Mouse (Mus musculus): ENCODE results near the gene Stub1.

Stub1 gene

DNA sequence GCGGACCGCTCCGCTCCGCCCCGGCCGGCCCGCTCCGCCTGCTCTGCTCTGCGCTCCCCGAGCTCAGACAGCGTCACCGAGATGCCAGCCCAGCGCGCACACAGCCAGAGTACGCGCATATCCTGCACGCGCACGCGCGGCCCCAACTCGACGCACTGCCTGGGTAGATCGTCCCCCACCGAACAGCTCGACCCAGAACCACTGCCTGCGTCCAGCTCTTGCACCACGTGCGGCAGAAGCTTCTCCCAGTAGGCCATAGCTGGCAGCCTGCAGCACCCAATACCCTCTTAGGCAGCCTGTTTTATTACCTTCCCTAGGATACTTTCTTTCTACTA lies 3.8 kb upstream of the Stub1 start, which contains the start of gene Rhbdl1:
Gene Rhbdl1, minus strand, starts transcription at position 220 of the 335 bp plus-strand sequence.
- DNase-seq (ENCODE audit: low spot score in 2 of 2), result peak; percentile 72 to 74

DNA sequence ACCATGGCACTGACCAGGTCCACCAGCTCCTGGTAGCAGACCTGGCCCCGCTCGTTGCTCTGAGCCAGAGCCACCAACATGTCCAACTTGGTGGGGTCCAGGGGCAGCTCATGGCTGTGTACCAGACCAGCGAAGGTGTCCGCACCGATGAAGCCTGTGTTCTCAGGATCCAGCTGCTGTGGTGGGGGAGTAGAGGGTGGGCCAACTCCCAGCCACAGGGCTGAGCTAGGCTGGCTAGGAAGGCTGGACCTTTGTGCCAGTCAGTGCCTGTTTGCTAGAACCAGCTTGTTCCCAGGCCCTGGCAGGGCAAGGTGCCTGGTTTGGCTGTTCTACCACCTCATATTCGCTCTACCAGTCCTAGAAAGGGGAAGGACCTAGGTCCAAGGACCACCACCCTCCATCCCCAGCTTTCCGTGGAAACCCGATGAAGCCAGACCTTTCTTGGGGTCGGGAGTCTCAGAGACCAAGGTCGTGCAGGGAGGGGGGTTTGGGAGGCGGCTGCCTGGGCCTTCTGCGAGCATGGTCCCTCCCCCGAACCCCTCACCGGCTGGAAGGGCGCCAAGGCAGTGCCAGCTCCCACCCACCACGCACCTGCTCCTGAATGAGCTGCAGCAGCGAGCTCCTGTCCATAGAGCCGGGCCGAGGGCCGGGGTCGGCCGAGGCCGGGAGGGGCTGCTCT lies 3.3 kb upstream of the Stub1 start:
- DNase-seq (ENCODE audit: low spot score in 2 of 2), result no peak

DNA sequence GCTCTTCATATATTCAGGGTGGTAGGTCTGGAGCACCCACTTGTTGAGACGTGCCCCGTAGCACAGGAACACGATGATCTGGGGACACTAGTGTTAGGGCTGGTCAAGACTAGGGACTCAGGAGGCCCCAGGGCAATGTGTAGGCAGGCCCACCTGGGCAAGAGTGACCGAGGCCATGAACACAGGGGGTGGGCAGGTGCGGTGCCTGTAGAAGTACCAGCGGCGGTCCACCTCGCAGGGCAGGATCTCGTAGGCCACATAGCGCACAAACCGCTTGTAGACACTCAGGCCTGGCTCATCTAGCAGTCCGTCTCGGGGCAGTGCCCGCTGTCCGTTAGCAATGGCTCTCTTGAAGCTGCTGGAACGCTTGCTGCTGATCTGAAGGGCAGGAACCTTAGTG lies 2.6 kb upstream of the Stub1 start:
- DNase-seq (ENCODE audit: low spot score in 2 of 2), result no peak

DNA sequence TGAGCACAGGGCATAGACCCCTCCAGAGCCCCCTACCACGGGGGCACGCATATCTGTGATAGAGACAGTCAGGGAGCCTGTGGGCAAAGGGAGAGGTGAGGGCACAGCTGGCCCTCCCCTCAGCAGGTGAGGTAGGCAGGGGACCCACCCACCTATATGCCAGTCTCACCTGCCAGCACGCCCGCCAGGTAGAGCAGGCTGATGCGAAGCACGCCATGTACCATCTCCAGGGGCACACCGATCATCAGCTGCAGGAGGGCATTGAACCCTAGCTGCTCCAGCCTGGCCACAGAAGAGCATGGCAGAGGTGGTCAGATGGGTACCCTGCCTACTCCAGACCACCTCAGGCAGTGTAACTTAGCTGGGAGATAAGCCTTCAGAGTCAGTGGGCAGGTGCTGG lies 2.1 kb upstream of the Stub1 start:
- DNase-seq (ENCODE audit: low spot score in 2 of 2), result no peak

DNA sequence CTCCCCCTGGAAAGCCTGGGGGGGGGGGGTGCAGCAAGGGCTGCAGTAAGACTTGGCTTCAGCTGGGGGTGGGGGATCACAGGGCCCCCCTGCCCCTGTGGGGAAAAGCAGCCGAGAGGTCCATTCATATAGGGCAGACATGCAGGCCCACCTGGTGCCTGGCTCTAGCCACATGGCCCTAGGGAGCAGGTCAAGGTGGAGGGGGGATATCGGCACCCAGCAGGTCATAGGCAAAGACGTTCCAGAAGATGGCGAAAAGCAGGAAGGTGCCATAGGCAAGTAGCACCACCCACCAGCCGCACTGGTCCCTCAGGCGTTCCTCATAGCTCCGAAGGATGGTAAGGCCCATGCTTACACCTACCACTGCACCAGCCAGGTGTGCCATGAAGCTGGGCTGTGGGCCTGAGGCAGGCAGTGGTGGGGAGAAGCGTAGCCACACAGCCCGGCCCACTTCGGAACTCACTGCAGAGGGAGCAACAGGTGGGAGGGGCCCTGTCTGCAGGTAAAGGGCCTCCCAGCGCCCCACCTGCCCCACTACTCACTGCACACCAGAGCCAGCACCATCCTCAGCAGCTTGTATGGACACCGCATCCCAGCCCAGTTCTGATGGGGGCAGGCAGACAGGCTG lies 1.5 kb upstream of the Stub1 start:
- peak in 1 of 2 experiments; percentile 30 for DNase-seq (ENCODE audit: low spot score in 2 of 2)

DNA sequence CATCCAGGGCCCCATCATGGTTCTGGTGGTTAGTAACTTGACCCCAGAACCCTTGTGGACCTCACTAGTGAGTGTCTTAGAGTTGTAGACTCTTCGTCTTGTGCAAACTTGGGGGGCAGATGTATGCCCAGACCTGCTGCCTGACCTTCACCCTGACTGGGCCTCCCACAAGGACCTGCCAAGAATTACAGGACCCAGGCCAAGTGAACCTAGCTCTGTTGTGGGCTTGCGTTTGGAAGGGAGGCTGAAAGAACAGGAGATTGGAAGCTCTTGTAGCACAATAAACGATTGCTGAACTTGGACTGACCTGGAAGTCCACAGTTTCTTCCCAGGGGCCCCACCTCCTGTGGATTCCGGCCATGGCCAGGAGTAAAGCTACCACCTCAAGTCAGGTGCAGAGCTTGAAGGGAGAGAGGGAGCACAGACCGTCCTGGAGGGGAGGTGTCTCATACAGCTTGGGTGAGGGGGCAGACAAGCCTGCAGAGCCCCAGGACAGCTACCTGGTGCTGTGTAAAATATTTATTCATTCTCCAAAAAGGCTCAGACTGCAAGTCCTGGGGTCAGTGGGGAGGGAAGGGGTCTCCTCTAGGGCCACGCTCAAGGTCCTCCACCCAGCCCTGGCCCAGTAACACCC lies 874 bp upstream of the Stub1 start:
- DNase-seq (ENCODE audit: low spot score in 2 of 2), result peak in 1 of 2 experiments; percentile 35

DNA sequence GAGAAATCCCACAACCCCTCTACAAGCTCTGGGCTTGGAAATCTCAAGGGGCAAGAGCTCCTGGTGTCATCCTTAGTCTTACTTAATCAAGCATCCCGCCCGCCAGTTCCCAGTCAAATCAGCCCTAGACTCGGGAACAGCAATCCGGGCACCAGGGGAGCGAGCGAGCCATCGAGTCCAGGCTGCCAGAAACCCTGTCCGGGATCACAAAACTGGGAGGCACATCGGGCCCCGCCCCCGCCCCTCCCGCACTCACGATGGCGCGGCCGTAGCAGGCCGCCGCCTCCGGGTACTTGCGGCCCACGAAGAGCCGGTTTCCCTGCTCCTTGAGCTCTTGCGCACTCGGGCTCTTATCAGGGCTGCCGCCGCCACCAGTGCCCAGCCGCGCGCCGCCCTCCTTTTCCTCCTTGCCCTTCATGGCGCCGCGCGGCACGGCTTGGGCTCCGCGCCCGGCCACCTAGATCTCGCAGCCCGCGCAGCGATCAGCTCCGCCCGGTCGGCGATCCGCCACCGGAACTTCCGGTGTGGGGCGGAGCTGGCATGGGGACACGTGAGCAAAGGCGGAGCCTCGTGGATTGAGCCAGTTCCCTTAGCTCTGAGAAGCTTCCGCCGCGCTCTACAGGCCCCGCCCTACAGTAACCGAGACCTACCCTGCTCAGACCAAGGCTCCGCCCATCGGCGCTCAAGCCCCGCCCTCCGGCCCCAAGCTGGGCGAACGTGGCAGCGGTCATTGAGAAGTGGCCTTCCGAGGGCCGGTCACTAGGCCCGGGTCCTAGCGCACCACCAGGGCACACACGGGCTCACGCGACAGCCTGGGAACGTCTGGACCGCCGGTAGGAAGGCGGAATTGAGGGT lies 541 bp downstream of the Stub1 start:
- peak; percentile 99 for DNase-seq (ENCODE audit: low spot score in 2 of 2)

DNA sequence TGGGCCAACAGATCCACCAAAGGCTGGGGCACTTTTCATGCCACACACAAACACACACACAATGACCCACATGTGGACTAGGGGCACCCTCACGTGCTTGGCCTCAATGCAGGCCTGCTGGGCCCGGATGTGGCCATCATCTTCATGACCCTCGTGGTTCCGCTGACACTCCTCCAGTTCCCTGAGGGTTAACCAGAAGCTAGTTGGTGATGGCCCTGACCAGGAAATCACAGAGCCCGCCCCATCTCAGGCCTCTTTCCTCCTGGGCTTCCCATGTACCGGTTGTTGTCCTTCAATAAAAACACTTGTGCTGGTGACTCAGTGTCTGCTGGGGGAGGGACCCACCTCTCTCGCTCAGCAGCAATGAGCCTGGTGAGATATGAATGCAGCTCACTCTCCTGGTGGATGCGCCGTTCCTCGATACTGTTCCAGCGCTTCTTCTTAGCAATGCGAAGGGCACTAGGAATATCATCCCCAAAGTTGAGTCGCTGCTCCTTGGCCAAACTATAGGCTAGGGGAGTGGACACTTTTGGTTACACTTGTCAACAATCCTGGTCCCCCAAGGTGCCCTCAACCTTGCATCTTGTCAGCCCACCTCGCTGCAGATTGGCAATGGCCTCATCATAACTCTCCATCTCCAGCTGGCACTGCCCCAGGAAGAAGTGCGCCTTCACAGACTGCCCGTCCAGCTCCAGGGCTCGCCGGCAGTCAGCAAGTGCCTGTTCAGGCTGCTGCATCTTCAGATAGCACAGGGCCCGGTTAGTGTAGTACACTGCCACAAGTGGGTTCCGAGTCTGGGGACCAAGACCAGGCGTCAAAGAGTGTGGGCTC lies 1.5 kb downstream of the Stub1 start:
- DNase-seq (ENCODE audit: low spot score in 2 of 2), result peak in 1 of 2 experiments; percentile 35

DNA sequence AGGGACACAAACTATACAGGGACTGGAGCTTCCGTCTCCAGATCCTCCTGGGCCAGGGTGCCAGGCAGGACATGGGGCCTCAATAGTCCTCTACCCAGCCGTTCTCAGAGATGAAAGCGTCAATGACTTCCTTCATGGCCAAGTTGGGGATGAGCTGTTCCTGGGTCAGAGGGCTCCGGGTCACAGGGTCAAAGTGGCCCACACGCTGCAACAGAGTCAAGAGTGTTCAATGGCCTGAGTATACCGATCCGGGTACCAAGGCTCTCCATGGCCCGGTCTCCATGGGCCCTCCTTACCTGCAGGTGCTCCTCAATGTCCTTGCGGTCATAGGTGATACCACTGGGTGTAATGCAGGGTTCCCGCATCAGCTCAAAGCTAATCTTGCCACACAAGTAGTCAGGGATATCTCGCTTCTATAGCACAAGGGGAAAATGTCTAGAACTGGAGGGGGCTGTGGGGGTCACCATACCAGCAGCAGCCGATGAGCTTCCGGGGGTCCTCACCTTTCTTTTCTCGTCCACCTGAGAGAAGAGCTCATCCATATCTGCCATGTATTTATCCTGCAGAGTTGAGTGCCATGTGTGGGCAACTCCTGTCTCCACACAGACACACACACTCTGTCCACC lies 2.3 kb downstream of the Stub1 start:
- DNase-seq (ENCODE audit: low spot score in 2 of 2), result no peak

DNA sequence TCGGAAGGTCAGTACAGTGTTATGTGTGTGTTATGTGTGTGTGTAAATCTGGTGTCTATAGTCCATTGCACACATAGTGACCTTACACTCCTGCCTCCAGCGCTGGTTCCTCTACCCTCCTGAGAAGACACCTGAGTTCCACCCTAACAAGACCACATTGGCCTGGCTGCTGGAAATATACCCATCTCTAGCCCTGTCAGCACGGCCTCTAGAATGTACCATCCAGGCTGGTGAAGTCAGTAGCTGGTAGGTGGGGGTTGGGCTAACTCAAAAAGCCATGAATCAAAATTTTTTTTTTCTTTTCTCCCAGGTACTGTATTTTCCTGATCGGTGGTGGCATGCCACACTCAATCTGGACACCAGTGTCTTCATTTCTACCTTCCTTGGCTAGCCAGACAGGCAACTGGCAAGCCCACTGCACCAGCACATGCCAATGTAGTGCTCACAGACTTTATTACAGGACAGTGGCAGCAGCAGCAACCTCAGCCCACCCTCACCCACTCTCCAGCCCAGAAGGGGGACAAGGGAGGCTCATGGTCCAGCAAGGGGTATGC lies 2.9 kb downstream of the Stub1 start:
- no peak for DNase-seq (ENCODE audit: low spot score in 2 of 2)

DNA sequence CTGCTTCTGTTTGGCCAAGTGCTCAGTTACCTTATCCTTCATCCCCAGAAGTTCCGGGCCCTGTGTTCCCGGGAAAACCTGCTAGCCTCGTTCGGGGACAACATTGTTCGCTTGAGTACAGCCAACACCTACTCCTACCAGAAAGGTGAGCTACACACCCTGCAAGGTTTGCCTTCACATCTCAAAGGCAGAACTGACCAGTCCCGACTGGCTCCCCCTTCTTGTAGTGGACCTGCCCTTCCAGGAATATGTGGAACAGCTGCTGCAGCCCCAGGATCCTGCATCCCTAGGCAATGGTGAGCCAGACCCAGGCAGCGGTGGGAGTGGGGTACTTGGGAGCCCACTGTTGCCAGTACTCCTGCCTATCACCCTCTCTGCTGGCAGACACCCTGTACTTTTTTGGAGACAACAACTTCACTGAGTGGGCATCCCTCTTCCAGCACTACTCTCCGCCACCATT lies 3.6 kb downstream of the Stub1 start:
- no peak for DNase-seq (ENCODE audit: low spot score in 2 of 2)

DNA sequence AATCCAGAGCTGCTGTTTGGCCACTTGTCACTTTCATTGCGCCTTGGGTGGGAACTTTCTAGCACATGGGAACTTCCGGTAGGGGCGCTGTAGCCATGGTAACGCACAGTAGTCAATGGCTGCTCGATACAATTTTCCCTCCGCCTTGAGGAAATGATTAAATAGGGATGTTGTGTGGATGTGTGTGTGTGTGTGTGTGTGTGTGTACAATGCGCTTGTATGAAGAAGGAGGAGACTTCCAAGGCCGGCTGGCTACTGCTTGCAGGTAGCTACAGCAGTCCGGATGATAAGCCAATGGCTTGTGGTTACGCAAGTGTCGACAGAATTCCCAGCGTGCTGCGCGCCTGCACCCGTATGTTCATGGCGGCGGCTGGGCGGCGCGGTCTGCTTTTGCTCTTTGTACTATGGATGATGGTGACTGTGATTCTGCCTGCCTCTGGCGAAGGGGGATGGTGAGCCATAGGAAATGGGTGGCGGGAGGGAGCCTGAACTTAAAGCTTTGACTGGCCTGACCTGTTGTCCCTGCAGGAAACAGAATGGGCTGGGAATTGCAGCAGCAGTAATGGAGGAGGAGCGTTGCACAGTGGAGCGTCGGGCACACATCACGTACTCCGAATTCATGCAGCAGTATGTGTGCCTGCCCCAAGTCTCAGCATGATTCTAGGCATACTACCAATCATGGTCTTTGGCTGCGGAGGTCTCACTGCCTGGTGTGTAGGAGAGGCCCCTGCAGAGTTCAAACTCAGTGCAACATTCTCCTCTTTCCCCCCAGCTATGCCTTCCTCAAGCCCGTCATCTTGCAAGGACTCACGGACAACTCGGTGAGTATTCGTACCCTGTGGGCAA lies 4.3 kb downstream of the Stub1 start, which contains the start of gene Jmjd8:
Gene Jmjd8, plus strand, starts transcription at position 156 of the 846 bp plus-strand sequence.
- peak; percentile 79 to 80 for DNase-seq (ENCODE audit: low spot score in 2 of 2)

DNA sequence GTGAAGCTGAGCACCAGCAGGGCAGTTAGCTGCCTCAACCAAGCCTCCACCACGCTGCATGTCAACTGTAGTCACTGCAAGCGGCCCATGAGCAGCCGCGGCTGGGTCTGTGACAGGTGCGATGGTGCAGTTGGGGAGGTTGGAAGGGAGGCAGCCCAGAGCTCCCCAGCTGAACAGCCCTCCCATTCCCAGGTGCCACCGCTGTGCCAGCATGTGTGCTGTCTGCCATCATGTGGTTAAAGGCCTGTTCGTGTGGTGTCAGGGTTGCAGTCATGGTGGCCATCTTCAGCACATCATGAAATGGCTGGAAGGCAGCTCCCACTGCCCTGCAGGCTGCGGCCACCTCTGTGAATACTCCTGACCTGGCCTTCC lies 5.0 kb downstream of the Stub1 start:
- DNase-seq (ENCODE audit: low spot score in 2 of 2), result no peak

DNA sequence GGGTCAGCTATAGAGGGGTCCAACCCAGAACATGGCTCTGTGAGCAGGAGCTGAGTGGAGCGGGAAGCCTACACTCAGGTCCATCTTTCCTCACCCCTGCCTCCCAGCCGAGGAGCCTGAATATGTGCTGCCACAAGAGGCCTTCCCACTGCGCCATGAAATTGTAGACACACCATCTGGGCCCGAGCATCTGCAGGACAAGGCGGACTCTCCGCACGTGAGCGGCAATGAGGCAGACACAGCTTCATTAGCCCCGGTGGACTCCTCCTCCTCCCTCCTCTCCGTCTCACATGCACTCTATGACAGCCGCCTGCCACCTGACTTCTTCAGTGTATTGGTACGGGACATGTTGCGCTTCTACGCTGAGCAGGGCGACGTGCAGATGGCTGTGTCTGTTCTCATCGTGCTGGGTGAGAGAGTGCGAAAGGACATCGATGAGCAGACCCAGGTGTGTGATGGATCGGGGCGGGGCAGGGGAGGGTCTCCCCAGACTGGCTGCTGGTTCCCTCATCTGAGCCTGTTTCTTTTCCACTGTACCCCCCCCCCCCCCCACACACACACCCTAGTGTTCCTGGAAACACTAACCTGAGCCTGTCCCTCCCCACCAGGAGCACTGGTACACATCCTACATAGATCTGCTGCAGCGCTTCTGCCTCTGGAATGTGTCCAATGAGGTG lies 5.5 kb downstream of the Stub1 start:
- DNase-seq (ENCODE audit: low spot score in 2 of 2), result no peak

DNA sequence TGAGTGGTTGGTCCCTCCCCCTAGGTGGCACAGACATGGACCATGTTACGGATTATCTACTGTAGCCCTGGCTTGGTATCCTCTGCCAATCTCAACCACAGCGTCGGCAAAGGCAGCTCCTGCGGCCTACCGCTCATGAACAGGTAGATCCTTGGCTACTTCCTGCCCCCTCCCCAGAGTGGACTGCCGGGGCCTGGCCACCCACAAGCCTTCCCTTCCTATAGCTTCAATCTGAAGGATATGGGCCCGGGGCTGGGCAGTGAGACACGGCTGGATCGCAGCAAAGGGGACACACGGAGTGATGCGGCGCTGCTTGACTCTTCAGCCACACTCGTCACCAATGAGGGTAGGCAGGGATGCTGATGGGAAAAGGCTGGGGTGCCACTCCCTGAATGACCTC lies 6.2 kb downstream of the Stub1 start:
- DNase-seq (ENCODE audit: low spot score in 2 of 2), result no peak

DNA sequence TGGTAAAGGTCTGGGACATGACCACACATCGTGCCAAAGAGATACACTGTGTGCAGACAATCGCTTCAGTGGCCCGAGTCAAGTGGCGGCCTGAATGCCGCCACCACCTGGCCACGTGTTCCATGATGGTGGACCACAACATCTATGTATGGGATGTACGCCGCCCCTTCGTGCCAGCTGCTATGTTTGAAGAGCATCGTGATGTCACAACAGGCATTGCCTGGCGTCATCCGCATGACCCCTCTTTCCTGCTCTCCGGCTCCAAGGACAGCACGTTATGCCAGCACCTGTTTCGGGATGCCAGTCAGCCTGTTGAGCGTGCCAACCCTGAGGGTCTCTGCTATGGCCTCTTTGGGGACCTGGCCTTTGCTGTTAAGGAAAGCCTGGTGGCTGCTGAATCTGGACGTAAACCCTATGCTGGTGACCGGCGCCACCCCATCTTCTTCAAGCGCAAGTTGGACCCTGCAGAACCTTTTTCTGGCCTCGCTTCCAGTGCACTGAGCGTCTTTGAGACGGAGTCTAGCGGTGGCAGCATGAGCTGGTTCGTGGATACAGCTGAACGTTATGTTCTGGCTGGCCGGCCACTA lies 7.1 kb downstream of the Stub1 start:
- DNase-seq (ENCODE audit: low spot score in 2 of 2), result no peak

DNA sequence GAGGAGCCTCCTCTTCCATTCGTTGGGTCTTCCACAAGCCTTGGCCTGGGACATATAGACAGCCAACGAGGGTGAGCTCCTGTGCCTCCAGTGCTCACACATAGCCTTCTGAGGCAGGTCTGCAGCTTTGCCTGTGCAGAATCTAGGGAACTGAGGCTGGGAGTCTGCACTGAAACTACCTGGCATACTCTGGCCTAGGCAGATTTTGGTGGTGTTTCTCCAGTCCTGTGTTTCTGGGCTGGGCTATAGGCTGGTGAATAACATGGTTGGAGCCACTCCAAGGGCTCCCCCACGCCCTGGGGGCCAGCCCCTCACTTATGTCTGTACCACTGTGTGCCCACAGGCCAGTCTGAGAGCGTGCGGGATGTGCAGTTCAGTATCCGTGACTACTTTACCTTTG lies 7.9 kb downstream of the Stub1 start:
- DNase-seq (ENCODE audit: low spot score in 2 of 2), result no peak

DNA sequence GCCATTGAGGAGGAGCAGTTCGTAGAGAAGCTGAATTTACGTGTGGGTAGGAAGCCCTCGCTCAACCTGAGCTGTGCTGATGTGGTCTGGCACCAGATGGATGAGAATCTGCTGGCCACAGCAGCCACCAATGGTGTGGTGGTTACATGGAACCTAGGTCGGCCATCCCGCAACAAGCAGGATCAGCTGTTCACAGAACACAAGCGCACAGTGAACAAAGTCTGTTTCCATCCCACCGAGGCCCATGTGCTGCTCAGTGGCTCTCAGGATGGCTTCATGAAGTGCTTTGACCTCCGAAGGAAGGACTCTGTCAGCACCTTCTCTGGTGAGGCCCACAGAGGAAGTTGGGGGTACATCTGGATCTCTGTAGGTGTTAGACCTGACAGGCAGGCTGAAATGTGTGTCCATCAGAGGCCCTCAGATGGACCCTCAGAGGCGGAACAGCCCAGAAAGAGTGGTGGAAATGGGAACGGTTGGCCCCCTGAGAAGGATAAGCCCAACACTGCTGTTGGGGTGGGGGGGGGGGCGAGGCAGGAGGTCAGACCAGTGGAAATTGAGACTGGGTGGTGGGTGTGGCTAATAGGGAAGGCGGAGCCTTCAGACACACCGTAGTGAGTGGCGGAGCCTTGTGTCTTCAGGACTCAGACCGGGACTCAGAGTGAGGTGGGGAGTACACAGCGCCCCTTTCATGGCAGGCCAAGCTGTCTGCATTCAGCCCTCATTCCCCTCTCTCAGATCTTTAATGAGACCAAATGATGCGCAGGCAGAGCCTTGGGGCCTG lies 8.7 kb downstream of the Stub1 start:
- no peak for DNase-seq (ENCODE audit: low spot score in 2 of 2)

Data from heart, adult 9 months (tissue).